25 mouse cellular contexts compared by ENCODE assay signal in the genomic region with DNA sequence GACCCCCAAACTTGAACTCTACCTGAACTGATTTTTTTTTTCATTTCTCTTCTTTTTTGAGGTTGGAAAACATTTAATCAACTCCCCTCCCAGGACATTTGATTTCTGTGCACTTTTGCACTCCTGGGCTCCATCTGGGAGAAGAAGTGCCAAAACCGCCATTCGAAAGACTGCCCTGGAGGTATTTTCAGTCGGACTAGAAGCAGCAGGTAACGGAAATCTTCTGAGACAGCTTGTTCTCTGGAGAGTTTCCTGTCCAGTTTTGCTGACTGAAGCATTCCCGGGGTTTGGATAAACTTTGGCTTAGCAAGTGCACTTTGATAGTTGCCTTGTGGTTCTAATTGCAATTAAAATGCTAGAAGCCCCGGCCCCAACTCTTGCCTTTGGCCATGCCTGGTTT.
DNase-seq lines count a peak whose midpoint lies in the region; ATAC-seq lines count a peak whose summit lies in the region.
"Had no signal": no experiment of that assay in that cellular context is flagged by ENCODE, and none has a peak within 500 bp of the region (broad histone marks: within the 10 kb centered on the region; RNA-seq: fewer than 3 reads in every experiment).

No protein-coding gene starts in this region.

- H3K36me3 ChIP-seq in limb, embryonic 13.5 days, result no peaks in the 10 kb centered on the region
- H3K36me3 ChIP-seq in limb, embryonic 10.5 days, result no peaks in the 10 kb centered on the region
- no peaks in the 10 kb centered on the region for H3K36me3 ChIP-seq in embryonic facial prominence, embryonic 12.5 days
- H3K36me3 ChIP-seq: heart, embryonic 12.5 days; limb, embryonic 12.5 days; lung, embryonic 15.5 days; midbrain, embryonic 10.5 days; midbrain, embryonic 15.5 days; neural tube, embryonic 12.5 days had no signal

- H3K27ac ChIP-seq in limb, embryonic 13.5 days, result peak overlapping the region; percentile 28; the same call in 1 of the 2 replicates
- H3K27ac ChIP-seq in limb, embryonic 10.5 days, result no peak overlapping the region
- H3K27ac ChIP-seq in embryonic facial prominence, embryonic 12.5 days, result 0 out of 2 replicates have a peak overlapping the region, but pooled peaks have one; percentile 23
- H3K27ac ChIP-seq: hindbrain, embryonic 14.5 days; kidney, postnatal 0 days; limb, embryonic 12.5 days; lung, embryonic 15.5 days; midbrain, embryonic 10.5 days; midbrain, embryonic 15.5 days; neural tube, embryonic 12.5 days had no signal

- peak; percentile 9 for DNase-seq in kidney, adult 11 months
- DNase-seq in kidney, postnatal 4 days, result no peak
- DNase-seq in limb, embryonic 10.5 days (ENCODE audit: low spot score), result no peak
- peak; percentile 9 for DNase-seq in brain, adult 2 months (ENCODE audit: low read depth, low spot score)
- DNase-seq: adrenal gland, postnatal 10 days; cerebellum, adult 11-12 months; cerebellum, adult 9-11 months; gastrocnemius, postnatal 25 days; heart, adult 18-20 months; heart, postnatal 4 days; thymus, adult 2 months; thymus, postnatal 36 days had no signal

- WGBS in limb, embryonic 13.5 days, result 17% methylated on average over 6 of the region's 6 CpGs
- WGBS in limb, embryonic 10.5 days, result 46% methylated on average over 6 of the region's 6 CpGs
- WGBS in embryonic facial prominence, embryonic 12.5 days, result 10% methylated on average over 6 of the region's 6 CpGs

- H3K9me3 ChIP-seq in limb, embryonic 13.5 days, result no peaks in the 10 kb centered on the region
- no peaks in the 10 kb centered on the region for H3K9me3 ChIP-seq in limb, embryonic 10.5 days (replicated peaks)
- no peaks in the 10 kb centered on the region for H3K9me3 ChIP-seq in embryonic facial prominence, embryonic 12.5 days
- H3K9me3 ChIP-seq: heart, embryonic 12.5 days; limb, embryonic 12.5 days; lung, embryonic 15.5 days; midbrain, embryonic 10.5 days; midbrain, embryonic 15.5 days; neural tube, embryonic 12.5 days had no signal

- peaks cover 2% of the 10 kb centered on the region; the same call in 1 of the 2 replicates for H3K27me3 ChIP-seq in limb, embryonic 13.5 days
- H3K27me3 ChIP-seq in limb, embryonic 10.5 days (ENCODE audit: low read depth, poor library complexity, severe bottlenecking), result peaks cover 16% of the 10 kb centered on the region; the same call in 1 of the 2 replicates
- H3K27me3 ChIP-seq in embryonic facial prominence, embryonic 12.5 days, result 0 out of 2 replicates have a peak, but pooled peaks cover 5% of the 10 kb centered on the region
- H3K27me3 ChIP-seq: heart, embryonic 12.5 days; lung, embryonic 15.5 days; midbrain, embryonic 15.5 days; neural tube, embryonic 12.5 days had no signal

- H3K9ac ChIP-seq in limb, embryonic 13.5 days, result no peak overlapping the region
- H3K9ac ChIP-seq in embryonic facial prominence, embryonic 12.5 days, result no peak overlapping the region
- H3K9ac ChIP-seq: heart, embryonic 12.5 days; hindbrain, embryonic 14.5 days; limb, embryonic 12.5 days; lung, embryonic 15.5 days; midbrain, embryonic 15.5 days; neural tube, embryonic 12.5 days had no signal

- no peak for ATAC-seq in limb, embryonic 13.5 days (ENCODE audit: low FRiP score, low read depth)
- ATAC-seq in embryonic facial prominence, embryonic 12.5 days (ENCODE audit: insufficient number of reproducible peaks, insufficient read depth, low FRiP score, low TSS enrichment), result no peak
- no peak for ATAC-seq in inflammation-experienced regulatory T-cells, adult 6 months
- ATAC-seq: forebrain, embryonic 14.5 days; midbrain, embryonic 15.5 days had no signal

- H3K4me1 ChIP-seq in limb, embryonic 13.5 days, result peaks cover 59% of the 10 kb centered on the region
- peaks cover 62% of the 10 kb centered on the region for H3K4me1 ChIP-seq in limb, embryonic 10.5 days
- peaks cover 54% of the 10 kb centered on the region for H3K4me1 ChIP-seq in embryonic facial prominence, embryonic 12.5 days
- H3K4me1 ChIP-seq: midbrain, embryonic 15.5 days; neural tube, embryonic 12.5 days had no signal

- no peak overlapping the region for H3K4me3 ChIP-seq in limb, embryonic 13.5 days
- H3K4me3 ChIP-seq in limb, embryonic 10.5 days, result no peak overlapping the region
- H3K4me3 ChIP-seq in embryonic facial prominence, embryonic 12.5 days, result no peak overlapping the region
- H3K4me3 ChIP-seq: heart, embryonic 12.5 days; limb, embryonic 12.5 days; lung, embryonic 15.5 days; midbrain, embryonic 10.5 days; midbrain, embryonic 15.5 days; neural tube, embryonic 12.5 days had no signal

- no peak overlapping the region for H3K4me2 ChIP-seq in limb, embryonic 13.5 days (replicated peaks)
- no peak overlapping the region for H3K4me2 ChIP-seq in embryonic facial prominence, embryonic 12.5 days (replicated peaks)
- H3K4me2 ChIP-seq: heart, embryonic 12.5 days; hindbrain, embryonic 14.5 days; limb, embryonic 12.5 days; liver, embryonic 11.5 days; lung, embryonic 15.5 days; midbrain, embryonic 15.5 days; neural tube, embryonic 12.5 days had no signal

Comparison
In these comparisons a context has a peak if more than half of its experiments do, and no peak if none do; other contexts are left out.
1. DNase-seq: peak in kidney, adult 11 months (single experiment) and brain, adult 2 months (single experiment); none in kidney, postnatal 4 days (0 of 2) and limb, embryonic 10.5 days (single experiment).